Mouse (Mus musculus): ENCODE data around the gene Mdc1. TPM values are rescaled to one million over a fixed set of nuclear protein-coding genes. Genes with fewer than 3 reads are reported as not detected.

The Mdc1 gene
- polyA plus RNA-seq (2014; fragmentation: Nextera tagmentation; extraction: Ambion mirVana): 15.3 and 16.1 TPM in 2 replicates

GRCm38 (mm10) chr17:35841076-35841950, at the start of gene Mdc1:
TSS of gene Mdc1 (plus strand) at chr17:35841515.
- Histone ChIP-seq H3K4me2 (ENCODE audit: low read length) (peak within 1 kb of the TSS; percentile 75), H3K4me1 (ENCODE audit: control insufficient read depth in 2 of 2, insufficient read depth in 2 of 2, low read length in 2 of 2) (peaks cover 2 to 18% of the 10 kb centered on the region in 2 experiments; a peak in 3 of 4 replicates), H3K27me3 (ENCODE audit: control insufficient read depth, insufficient read depth, low read length) (no peaks in the 10 kb centered on the region), H3K27ac (replicated peaks in 1 of 2; ENCODE audit: control insufficient read depth in 1 of 2, insufficient read depth in 1 of 2, low read depth in 2 of 2, low read length in 2 of 2) (peak within 1 kb of the TSS; percentile 84 to 91), H3K36me3 (ENCODE audit: control insufficient read depth, insufficient read depth, low read length) (peaks cover 30% of the 10 kb centered on the region), H3K4me3 (ENCODE audit: control insufficient read depth in 1 of 2, insufficient read depth in 1 of 2, low read depth in 1 of 2, low read length in 2 of 2) (peak within 1 kb of the TSS; percentile 59 to 84), H3K9ac (ENCODE audit: low read length) (peak within 1 kb of the TSS; percentile 79), H3K9me3 (ENCODE audit: control insufficient read depth, low read length) (no peaks in the 10 kb centered on the region)
- under 1% methylated on average over 59 of the region's 59 CpGs for WGBS
- peak; percentile 90 for ATAC-seq (ENCODE audit: insufficient number of reproducible peaks, insufficient read depth, low FRiP score, low read depth)

- no peak overlapping the region for H3K4me3 ChIP-seq (ENCODE audit: control insufficient read depth in 1 of 2, insufficient read depth in 1 of 2, low read depth in 1 of 2, low read length in 2 of 2)
- no peak overlapping the region for H3K9ac ChIP-seq (ENCODE audit: low read length)
- H3K4me1 ChIP-seq (ENCODE audit: control insufficient read depth in 2 of 2, insufficient read depth in 2 of 2, low read length in 2 of 2): no peaks in the 10 kb centered on the region
- WGBS: 61% methylated on average over 2 of the region's 2 CpGs
- no peak for ATAC-seq (ENCODE audit: insufficient number of reproducible peaks, insufficient read depth, low FRiP score, low read depth)
- H3K9me3 ChIP-seq (ENCODE audit: control insufficient read depth, low read length): no peaks in the 10 kb centered on the region
- no peaks in the 10 kb centered on the region for H3K36me3 ChIP-seq (ENCODE audit: control insufficient read depth, insufficient read depth, low read length)
- no peak overlapping the region for H3K27ac ChIP-seq (replicated peaks in 1 of 2; ENCODE audit: control insufficient read depth in 1 of 2, insufficient read depth in 1 of 2, low read depth in 2 of 2, low read length in 2 of 2)
- H3K27me3 ChIP-seq (ENCODE audit: control insufficient read depth, insufficient read depth, low read length): no peaks in the 10 kb centered on the region
- H3K4me2 ChIP-seq (ENCODE audit: low read length): no peak overlapping the region
Measured at GRCm38 (mm10) chr17:35792837-35793236, 48.5 kb upstream of the Mdc1 start.

- Histone ChIP-seq H3K4me1 (ENCODE audit: control insufficient read depth in 2 of 2, insufficient read depth in 2 of 2, low read length in 2 of 2) (no peaks in the 10 kb centered on the region), H3K4me3 (ENCODE audit: control insufficient read depth in 1 of 2, insufficient read depth in 1 of 2, low read depth in 1 of 2, low read length in 2 of 2) (no peak overlapping the region), H3K4me2 (ENCODE audit: low read length) (no peak overlapping the region), H3K27me3 (ENCODE audit: control insufficient read depth, insufficient read depth, low read length) (no peaks in the 10 kb centered on the region), H3K36me3 (ENCODE audit: control insufficient read depth, insufficient read depth, low read length) (no peaks in the 10 kb centered on the region), H3K27ac (replicated peaks in 1 of 2; ENCODE audit: control insufficient read depth in 1 of 2, insufficient read depth in 1 of 2, low read depth in 2 of 2, low read length in 2 of 2) (no peak overlapping the region), H3K9ac (ENCODE audit: low read length) (no peak overlapping the region), H3K9me3 (ENCODE audit: control insufficient read depth, low read length) (0 out of 2 replicates have a peak, but pooled peaks cover 4% of the 10 kb centered on the region)
- ATAC-seq (ENCODE audit: insufficient number of reproducible peaks, insufficient read depth, low FRiP score, low read depth): no peak
- WGBS: 16% methylated on average over 2 of the region's 2 CpGs
Measured at GRCm38 (mm10) chr17:35795099-35795498, 46.2 kb upstream of the Mdc1 start.

GRCm38 (mm10) chr17:35795656-35796055, 45.7 kb upstream of the Mdc1 start:
- H3K36me3 ChIP-seq (ENCODE audit: control insufficient read depth, insufficient read depth, low read length): no peaks in the 10 kb centered on the region
- H3K4me1 ChIP-seq (ENCODE audit: control insufficient read depth in 2 of 2, insufficient read depth in 2 of 2, low read length in 2 of 2): no peaks in the 10 kb centered on the region
- no peak overlapping the region for H3K4me2 ChIP-seq (ENCODE audit: low read length)
- WGBS: 70% methylated on average over 6 of the region's 6 CpGs
- no peak for ATAC-seq (ENCODE audit: insufficient number of reproducible peaks, insufficient read depth, low FRiP score, low read depth)
- no peak overlapping the region for H3K27ac ChIP-seq (replicated peaks in 1 of 2; ENCODE audit: control insufficient read depth in 1 of 2, insufficient read depth in 1 of 2, low read depth in 2 of 2, low read length in 2 of 2)
- no peaks in the 10 kb centered on the region for H3K27me3 ChIP-seq (ENCODE audit: control insufficient read depth, insufficient read depth, low read length)
- H3K9me3 ChIP-seq (ENCODE audit: control insufficient read depth, low read length): 0 out of 2 replicates have a peak, but pooled peaks cover 4% of the 10 kb centered on the region
- no peak overlapping the region for H3K4me3 ChIP-seq (ENCODE audit: control insufficient read depth in 1 of 2, insufficient read depth in 1 of 2, low read depth in 1 of 2, low read length in 2 of 2)
- no peak overlapping the region for H3K9ac ChIP-seq (ENCODE audit: low read length)

- WGBS: 62% methylated on average over 5 of the region's 5 CpGs
Measured at GRCm38 (mm10) chr17:35796835-35797234, 44.5 kb upstream of the Mdc1 start.

GRCm38 (mm10) chr17:35800905-35801304, 40.4 kb upstream of the Mdc1 start:
- H3K4me2 ChIP-seq (ENCODE audit: low read length): no peak overlapping the region
- H3K4me1 ChIP-seq (ENCODE audit: control insufficient read depth in 2 of 2, insufficient read depth in 2 of 2, low read length in 2 of 2): peaks cover 4 to 12% of the 10 kb centered on the region in 2 experiments; a peak in 3 of 4 replicates
- no peak overlapping the region for H3K27ac ChIP-seq (replicated peaks in 1 of 2; ENCODE audit: control insufficient read depth in 1 of 2, insufficient read depth in 1 of 2, low read depth in 2 of 2, low read length in 2 of 2)
- H3K4me3 ChIP-seq (ENCODE audit: control insufficient read depth in 1 of 2, insufficient read depth in 1 of 2, low read depth in 1 of 2, low read length in 2 of 2): no peak overlapping the region
- H3K27me3 ChIP-seq (ENCODE audit: control insufficient read depth, insufficient read depth, low read length): no peaks in the 10 kb centered on the region
- H3K9me3 ChIP-seq (ENCODE audit: control insufficient read depth, low read length): 0 out of 2 replicates have a peak, but pooled peaks cover 4% of the 10 kb centered on the region
- no peak for ATAC-seq (ENCODE audit: insufficient number of reproducible peaks, insufficient read depth, low FRiP score, low read depth)
- no peak overlapping the region for H3K9ac ChIP-seq (ENCODE audit: low read length)
- WGBS: 82% methylated on average over 2 of the region's 2 CpGs
- H3K36me3 ChIP-seq (ENCODE audit: control insufficient read depth, insufficient read depth, low read length): no peaks in the 10 kb centered on the region

More at GRCm38 (mm10) chr17:35796835-35797234, 44.5 kb upstream of the Mdc1 start:
- H3K36me3 ChIP-seq (ENCODE audit: control insufficient read depth, insufficient read depth, low read length): no peaks in the 10 kb centered on the region
- no peak overlapping the region for H3K27ac ChIP-seq (replicated peaks in 1 of 2; ENCODE audit: control insufficient read depth in 1 of 2, insufficient read depth in 1 of 2, low read depth in 2 of 2, low read length in 2 of 2)
- 0 out of 2 replicates have a peak, but pooled peaks cover 4% of the 10 kb centered on the region for H3K9me3 ChIP-seq (ENCODE audit: control insufficient read depth, low read length)
- H3K4me1 ChIP-seq (ENCODE audit: control insufficient read depth in 2 of 2, insufficient read depth in 2 of 2, low read length in 2 of 2): no peaks in the 10 kb centered on the region
- no peak for ATAC-seq (ENCODE audit: insufficient number of reproducible peaks, insufficient read depth, low FRiP score, low read depth)
- H3K9ac ChIP-seq (ENCODE audit: low read length): no peak overlapping the region
- no peak overlapping the region for H3K4me3 ChIP-seq (ENCODE audit: control insufficient read depth in 1 of 2, insufficient read depth in 1 of 2, low read depth in 1 of 2, low read length in 2 of 2)
- no peak overlapping the region for H3K4me2 ChIP-seq (ENCODE audit: low read length)
- no peaks in the 10 kb centered on the region for H3K27me3 ChIP-seq (ENCODE audit: control insufficient read depth, insufficient read depth, low read length)

GRCm38 (mm10) chr17:35803020-35803419, 38.3 kb upstream of the Mdc1 start:
- ATAC-seq (ENCODE audit: insufficient number of reproducible peaks, insufficient read depth, low FRiP score, low read depth): no peak
- Histone ChIP-seq H3K9ac (ENCODE audit: low read length) (no peak overlapping the region), H3K27me3 (ENCODE audit: control insufficient read depth, insufficient read depth, low read length) (no peaks in the 10 kb centered on the region), H3K4me3 (ENCODE audit: control insufficient read depth in 1 of 2, insufficient read depth in 1 of 2, low read depth in 1 of 2, low read length in 2 of 2) (no peak overlapping the region), H3K27ac (replicated peaks in 1 of 2; ENCODE audit: control insufficient read depth in 1 of 2, insufficient read depth in 1 of 2, low read depth in 2 of 2, low read length in 2 of 2) (no peak overlapping the region), H3K36me3 (ENCODE audit: control insufficient read depth, insufficient read depth, low read length) (no peaks in the 10 kb centered on the region), H3K9me3 (ENCODE audit: control insufficient read depth, low read length) (0 out of 2 replicates have a peak, but pooled peaks cover 4% of the 10 kb centered on the region), H3K4me1 (ENCODE audit: control insufficient read depth in 2 of 2, insufficient read depth in 2 of 2, low read length in 2 of 2) (peaks cover 4 to 12% of the 10 kb centered on the region in 2 experiments; a peak in 3 of 4 replicates), H3K4me2 (ENCODE audit: low read length) (no peak overlapping the region)
- 58% methylated on average over 6 of the region's 6 CpGs for WGBS
